Mouse (Mus musculus): ENCODE measurements at regions not wholly inside any gene's neighbourhood (a gene's known extent, or its start where the extent isn't known, plus 50 kb on each side); places are given as distances from the start of the nearest gene placed in this dataset.

- in situ Hi-C loops (cut with MboI; ENCODE audit: low pct_ligation_motif_present, low pct_unique_long_range_greater_than_20kb, low sequenced_read_pairs) (no loop called here), dilution Hi-C loops (cut with MboI; ENCODE audit: extremely low pct_ligation_motif_present, extremely low pct_unique_long_range_greater_than_20kb, low sequenced_read_pairs) (no loop called here)
- Histone ChIP-seq H3K4me3 (replicated peaks in 1 of 3; ENCODE audit: low read depth in 2 of 3, low read length in 2 of 3, poor library complexity in 1 of 3) (no peak overlapping the region), H3K4me1 (ENCODE audit: control insufficient read depth in 1 of 2, insufficient read depth in 2 of 2) (no peaks in the 10 kb centered on the region), H3K27me3 (replicated peaks) (no peaks in the 10 kb centered on the region), H3K9me3 (replicated peaks; ENCODE audit: low read length) (peaks cover 3% of the 10 kb centered on the region), H3K4me2 (ENCODE audit: insufficient read depth, low read depth, poor library complexity, severe bottlenecking) (no peak overlapping the region), H3K9ac (ENCODE audit: insufficient read depth, low read depth) (no peak overlapping the region), H3K79me2 (replicated peaks; ENCODE audit: control insufficient read depth, extremely low read depth, insufficient read depth, poor library complexity, severe bottlenecking) (no peaks in the 10 kb centered on the region), H3K27ac (ENCODE audit: insufficient read depth, low read depth) (no peak overlapping the region), H3K36me3 (replicated peaks in 1 of 2; ENCODE audit: control insufficient read depth in 1 of 2, insufficient read depth in 1 of 2, low read length in 1 of 2) (no peaks in the 10 kb centered on the region)
- no peak for TF ChIP-seq MEF2A (IDR thresholded peaks at IDR 0.05; ENCODE audit: borderline replicate concordance, low read depth, low read length)
- no peak for TF ChIP-seq JUND (conservative IDR thresholded peaks at IDR 0.05; ENCODE audit: low read depth, low read length)
- TF ChIP-seq TBP (conservative IDR thresholded peaks at IDR 0.05; ENCODE audit: low read depth, low read length) = no peak
- TF ChIP-seq ETS1 (conservative IDR thresholded peaks at IDR 0.05; ENCODE audit: low read depth, low read length) = no peak
- no peak for TF ChIP-seq MYC (IDR thresholded peaks at IDR 0.05; ENCODE audit: low read depth, low read length)
- no peak for TF ChIP-seq MAFK (IDR thresholded peaks at IDR 0.05; ENCODE audit: insufficient replicate concordance, low read length)
- no peak for TF ChIP-seq SMC3 (IDR thresholded peaks at IDR 0.05; ENCODE audit: low read depth, low read length)
- no peak for TF ChIP-seq ZKSCAN1 (IDR thresholded peaks at IDR 0.05; ENCODE audit: borderline replicate concordance, low read depth, low read length)
- TF ChIP-seq EP300 (IDR thresholded peaks at IDR 0.05; ENCODE audit: low read length) = no peak
- TF ChIP-seq MXI1 (IDR thresholded peaks at IDR 0.05; ENCODE audit: low read depth, low read length) = no peak
- TF ChIP-seq CTCF (conservative IDR thresholded peaks at IDR 0.05 in 1 of 2, IDR thresholded peaks at IDR 0.05 in 1 of 2; ENCODE audit: low read depth in 2 of 2, low read length in 2 of 2) = no peak
- TF ChIP-seq E2F4 (IDR thresholded peaks at IDR 0.05; ENCODE audit: insufficient replicate concordance, low read depth, low read length) = no peak
- TF ChIP-seq NELFE (IDR thresholded peaks at IDR 0.05; ENCODE audit: low read depth, low read length) = no peak
- TF ChIP-seq JUN (IDR thresholded peaks at IDR 0.05; ENCODE audit: insufficient read depth, low read depth, low read length) = no peak
- no peak for TF ChIP-seq NRF1 (IDR thresholded peaks at IDR 0.05; ENCODE audit: low read depth, low read length)
- no peak for TF ChIP-seq ZMIZ1 (IDR thresholded peaks at IDR 0.05; ENCODE audit: low read depth, low read length)
- TF ChIP-seq CHD1 (IDR thresholded peaks at IDR 0.05; ENCODE audit: low read depth, low read length) = no peak
- TF ChIP-seq USF1 (IDR thresholded peaks at IDR 0.05; ENCODE audit: low read depth, low read length) = no peak
- no peak for DNase-seq (ENCODE audit: extremely low read depth)
Measured at GRCm38 (mm10) chr12:25509666-25510065, 412.7 kb upstream of the Id2 start.

- H3K36me3 ChIP-seq (replicated peaks in 1 of 2; ENCODE audit: control insufficient read depth in 1 of 2, insufficient read depth in 1 of 2, low read length in 1 of 2) = no peaks in the 10 kb centered on the region
- dilution Hi-C loops (cut with MboI; ENCODE audit: extremely low pct_ligation_motif_present, extremely low pct_unique_long_range_greater_than_20kb, low sequenced_read_pairs) = no loop called here
- H3K27me3 ChIP-seq (replicated peaks) = no peaks in the 10 kb centered on the region
- TF ChIP-seq ZKSCAN1 (IDR thresholded peaks at IDR 0.05; ENCODE audit: borderline replicate concordance, low read depth, low read length) (no peak), MAFK (IDR thresholded peaks at IDR 0.05; ENCODE audit: insufficient replicate concordance, low read length) (no peak), E2F4 (IDR thresholded peaks at IDR 0.05; ENCODE audit: insufficient replicate concordance, low read depth, low read length) (no peak), ZNF384 (IDR thresholded peaks at IDR 0.05; ENCODE audit: low read depth, low read length) (no peak), NRF1 (IDR thresholded peaks at IDR 0.05; ENCODE audit: low read depth, low read length) (no peak), MYC (IDR thresholded peaks at IDR 0.05; ENCODE audit: low read depth, low read length) (no peak)
- no peak for DNase-seq (ENCODE audit: extremely low read depth)
- H3K4me2 ChIP-seq (ENCODE audit: insufficient read depth, low read depth, poor library complexity, severe bottlenecking) = no peak overlapping the region
- no peak overlapping the region for H3K27ac ChIP-seq (ENCODE audit: insufficient read depth, low read depth)
- H3K79me2 ChIP-seq (replicated peaks; ENCODE audit: control insufficient read depth, extremely low read depth, insufficient read depth, poor library complexity, severe bottlenecking) = no peaks in the 10 kb centered on the region
- no peak overlapping the region for H3K9ac ChIP-seq (ENCODE audit: insufficient read depth, low read depth)
- no peaks in the 10 kb centered on the region for H3K9me3 ChIP-seq (replicated peaks; ENCODE audit: low read length)
- H3K4me1 ChIP-seq (ENCODE audit: control insufficient read depth in 1 of 2, insufficient read depth in 2 of 2) = no peaks in the 10 kb centered on the region
- H3K4me3 ChIP-seq (replicated peaks in 1 of 3; ENCODE audit: low read depth in 2 of 3, low read length in 2 of 3, poor library complexity in 1 of 3) = no peak overlapping the region
- in situ Hi-C loops (cut with MboI; ENCODE audit: low pct_ligation_motif_present, low pct_unique_long_range_greater_than_20kb, low sequenced_read_pairs) = no loop called here
Measured at GRCm38 (mm10) chr12:25493233-25493632, 396.3 kb upstream of the Id2 start.
